Mouse (Mus musculus): ENCODE measurements around the gene Bpifa5.

DNA sequence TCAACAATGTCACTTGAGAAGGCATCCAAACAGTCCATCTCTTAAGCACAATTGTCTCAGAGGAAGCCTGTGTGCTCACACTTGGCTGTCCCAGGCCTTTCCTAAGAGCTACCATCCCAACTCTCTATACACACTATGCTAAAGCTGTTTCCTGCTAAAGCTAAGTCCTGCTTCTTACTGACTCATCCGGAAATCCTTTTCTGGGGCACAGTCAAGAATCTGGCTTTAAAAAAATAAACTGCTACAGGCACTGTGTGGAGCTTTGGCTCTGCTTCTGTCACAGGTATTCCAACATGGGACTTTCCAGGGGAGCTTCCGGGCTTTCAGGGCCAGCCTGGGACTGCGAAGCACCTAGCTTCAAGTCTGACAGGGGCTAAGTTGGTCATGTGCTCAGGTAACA is 23.3 kb downstream of the Bpifa5 start:
- TF ChIP-seq CTCF (IDR thresholded peaks at IDR 0.05; ENCODE audit: low read depth) = no peak
- no peak for TF ChIP-seq EP300 (IDR thresholded peaks at IDR 0.05; ENCODE audit: low read depth)

All from liver, embryonic 14.5 days (tissue).